9 mouse cellular contexts compared by ENCODE assay signal in the genomic region with DNA sequence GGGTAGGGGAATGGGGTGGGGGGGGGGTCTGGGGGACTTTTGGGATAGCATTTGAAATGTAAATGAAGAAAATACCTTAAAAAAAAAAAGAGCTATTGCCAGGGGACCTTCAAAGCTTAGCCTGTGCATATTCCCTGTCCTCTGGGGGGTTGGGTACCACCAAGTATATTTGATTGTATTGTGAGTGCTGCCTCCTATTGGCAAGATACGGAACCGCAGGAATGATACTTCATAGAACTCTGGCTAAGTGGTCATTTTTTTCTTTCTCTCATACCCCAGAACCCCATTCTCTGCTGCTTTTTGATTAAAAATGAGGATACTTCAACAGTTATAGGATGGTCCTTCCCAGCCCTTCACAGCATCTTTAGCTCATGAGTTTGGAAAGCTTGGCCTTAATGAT.
DNase-seq lines count a peak whose midpoint lies in the region; ATAC-seq and TF ChIP-seq lines count a peak whose summit lies in the region.
"Had no signal": no experiment of that assay in that cellular context is flagged by ENCODE, and none has a peak within 500 bp of the region (broad histone marks: within the 10 kb centered on the region; RNA-seq: fewer than 3 reads in every experiment).

No protein-coding gene starts in this region.

- peak; percentile 51 for ATAC-seq in CD4-positive, CD25-positive, alpha-beta regulatory T cell, adult 4 months

- 0 out of 2 replicates have a peak, but pooled peaks have one; percentile 8 for TF ChIP-seq CTCF in kidney, adult 2 months (conservative IDR thresholded peaks at IDR 0.05; ENCODE audit: insufficient read depth, insufficient read length, low read depth, low read length)

- H3K4me3 ChIP-seq in kidney, adult 2 months (ENCODE audit: insufficient read depth, low read depth, low read length): no peak overlapping the region
- H3K4me3 ChIP-seq: myocyte; stomach, embryonic 15.5 days had no signal

- 0 out of 2 replicates have a peak, but pooled peaks cover 4% of the 10 kb centered on the region for H3K4me1 ChIP-seq in kidney, adult 2 months (ENCODE audit: control insufficient read depth, insufficient read depth, low read length)
- H3K4me1 ChIP-seq: stomach, embryonic 15.5 days had no signal

- no peak overlapping the region for H3K27ac ChIP-seq in kidney, adult 2 months (ENCODE audit: insufficient read depth, low read depth, low read length)
- H3K27ac ChIP-seq: stomach, embryonic 15.5 days had no signal

- peak; percentile 24 for DNase-seq in kidney, adult 2 months
- DNase-seq in kidney, postnatal 14 days: no peak
- DNase-seq in 416B (ENCODE audit: low read depth): peak; percentile 57
- DNase-seq in embryo, embryonic 11 days: peak; percentile 59
- DNase-seq in urinary bladder, postnatal 14 days (ENCODE audit: low spot score): no peak
- DNase-seq in layer of hippocampus, postnatal 36 days: no peak

- no peaks in the 10 kb centered on the region for H3K27me3 ChIP-seq in kidney, adult 2 months (replicated peaks; ENCODE audit: control insufficient read depth, insufficient read depth, low read length)
- H3K27me3 ChIP-seq: stomach, embryonic 15.5 days had no signal

- H3K36me3 ChIP-seq in kidney, adult 2 months (ENCODE audit: control insufficient read depth, insufficient read depth, low read length): peaks cover 4% of the 10 kb centered on the region
- H3K36me3 ChIP-seq: stomach, embryonic 15.5 days had no signal

- no peak for TF ChIP-seq POLR2A in kidney, adult 2 months (IDR thresholded peaks at IDR 0.05; ENCODE audit: low read depth, low read length)

- 60% methylated on average over 2 of the region's 2 CpGs for WGBS in kidney, adult 2 months

Comparison
In these comparisons a context has a peak if more than half of its experiments do, and no peak if none do; other contexts are left out.
1. DNase-seq: peak in kidney, adult 2 months (single experiment), 416B (single experiment) and embryo, embryonic 11 days (single experiment); none in kidney, postnatal 14 days (single experiment), urinary bladder, postnatal 14 days (single experiment) and layer of hippocampus, postnatal 36 days (0 of 2).